Mouse (Mus musculus): ENCODE data around the gene AC124108.1. TPM values are rescaled to one million over a fixed set of nuclear protein-coding genes. Genes with fewer than 3 reads are reported as not detected.
A peak's percentile ranks its signal among the peaks of the same experiment; 100 is the strongest.

The AC124108.1 gene
- polyA plus RNA-seq, 1 experiment from 2014 or later: 0.02 TPM

- no peaks in the 10 kb centered on the region for H3K4me1 ChIP-seq (replicated peaks; ENCODE audit: control insufficient read depth, insufficient read depth)
- no peaks in the 10 kb centered on the region for H3K9me3 ChIP-seq (ENCODE audit: control insufficient read depth, low read length)
- 84% methylated on average over 4 of the region's 4 CpGs for WGBS
- H3K36me3 ChIP-seq (ENCODE audit: control insufficient read depth, insufficient read depth, low read length): no peaks in the 10 kb centered on the region
- H3K27me3 ChIP-seq (ENCODE audit: control insufficient read depth, insufficient read depth, low read length): no peaks in the 10 kb centered on the region
- TF ChIP-seq CTCF (IDR thresholded peaks at IDR 0.05; ENCODE audit: low read depth) (no peak), EP300 (optimal IDR thresholded peaks at IDR 0.05) (no peak)
- DNase-seq (ENCODE audit: low spot score): no peak
- no peak overlapping the region for H3K27ac ChIP-seq (replicated peaks)
- H3K9ac ChIP-seq (ENCODE audit: low read length): no peak overlapping the region
- no peak overlapping the region for H3K4me3 ChIP-seq (ENCODE audit: low read depth, low read length)
- H3K4me2 ChIP-seq (replicated peaks; ENCODE audit: low read depth): no peak overlapping the region
- no peak for ATAC-seq (ENCODE audit: low FRiP score, low TSS enrichment)
Measured at GRCm38 (mm10) chr1:132246641-132247040, 55.4 kb downstream of the AC124108.1 start.

DNA sequence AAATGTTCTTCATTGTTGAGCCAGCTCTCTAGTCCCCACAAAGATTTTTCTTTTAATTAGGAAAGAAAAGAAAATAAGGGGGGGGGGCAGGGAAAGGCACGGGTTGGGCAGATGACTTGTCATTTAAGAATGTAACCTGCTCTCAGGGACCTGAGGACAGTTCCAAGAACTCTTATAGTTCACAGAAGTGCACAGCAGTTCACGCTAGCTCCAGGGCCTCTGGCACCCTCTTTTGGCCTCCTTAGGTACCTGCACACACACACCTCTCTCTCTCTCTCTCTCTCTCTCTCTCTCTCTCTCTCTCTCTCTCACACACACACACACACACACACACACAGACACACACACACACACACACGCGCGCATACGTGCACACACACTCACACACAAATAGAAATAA, 63.2 kb downstream of the AC124108.1 start:
- TF ChIP-seq CTCF (IDR thresholded peaks at IDR 0.05; ENCODE audit: low read depth) (0 out of 2 replicates have a peak, but pooled peaks have one; percentile 19), EP300 (optimal IDR thresholded peaks at IDR 0.05) (no peak)
- H3K4me2 ChIP-seq (replicated peaks; ENCODE audit: low read depth): no peak overlapping the region
- no peaks in the 10 kb centered on the region for H3K9me3 ChIP-seq (ENCODE audit: control insufficient read depth, low read length)
- no peak overlapping the region for H3K27ac ChIP-seq (replicated peaks)
- WGBS: 75% methylated on average over 6 of the region's 6 CpGs
- DNase-seq (ENCODE audit: low spot score): no peak
- no peaks in the 10 kb centered on the region for H3K36me3 ChIP-seq (ENCODE audit: control insufficient read depth, insufficient read depth, low read length)
- no peak for ATAC-seq (ENCODE audit: low FRiP score, low TSS enrichment)
- H3K4me3 ChIP-seq (ENCODE audit: low read depth, low read length): no peak overlapping the region
- no peaks in the 10 kb centered on the region for H3K27me3 ChIP-seq (ENCODE audit: control insufficient read depth, insufficient read depth, low read length)
- H3K9ac ChIP-seq (ENCODE audit: low read length): no peak overlapping the region
- no peaks in the 10 kb centered on the region for H3K4me1 ChIP-seq (replicated peaks; ENCODE audit: control insufficient read depth, insufficient read depth)

MicroRNA genes within 50 kb of the gene (microRNA counts, 519-probe panel; counts per million panel counts)
- microRNA mmu-miR-135b: not detected

Small RNA genes within 50 kb of the gene (microRNA-seq; reads per million reads assigned to microRNA genes)
- gene Mir135b: 142 reads per million, percentile 48 among the genes with 10 or more reads in this experiment

Other genes with a start within 250 kb of the AC124108.1 start
- gene Slc45a3, start 228.5 kb upstream of the AC124108.1 start, polyA plus RNA-seq (2015; fragmentation: Nextera tagmentation; extraction: Ambion mirVana): 18.4 and 23.3 TPM in 2 replicates
- gene Elk4, start 183.8 kb upstream of the AC124108.1 start, polyA plus RNA-seq (2015; fragmentation: Nextera tagmentation; extraction: Ambion mirVana): 13.8 and 14.3 TPM in 2 replicates
- 16.7 TPM in 2 replicates for gene Mfsd4a, start 123.4 kb upstream of the AC124108.1 start, polyA plus RNA-seq (2015; fragmentation: Nextera tagmentation; extraction: Ambion mirVana)
- 9.7 and 14.5 TPM in 2 replicates for gene Cdk18, start 51.8 kb upstream of the AC124108.1 start, polyA plus RNA-seq (2015; fragmentation: Nextera tagmentation; extraction: Ambion mirVana)
- gene Lemd1, start within 50 bp of the AC124108.1 start, polyA plus RNA-seq (2015; fragmentation: Nextera tagmentation; extraction: Ambion mirVana): 0.30 and 0.42 TPM in 2 replicates
- 0.19 TPM in 1 of 2 replicates, not detected in the other for gene Gm10188, start 38.3 kb downstream of the AC124108.1 start, polyA plus RNA-seq (2015; fragmentation: Nextera tagmentation; extraction: Ambion mirVana)
- 0.31 and 0.34 TPM in 2 replicates for gene Klhdc8a, start 107.2 kb downstream of the AC124108.1 start, polyA plus RNA-seq (2015; fragmentation: Nextera tagmentation; extraction: Ambion mirVana)
- gene Nuak2, start 124.7 kb downstream of the AC124108.1 start, polyA plus RNA-seq (2015; fragmentation: Nextera tagmentation; extraction: Ambion mirVana): 4.5 and 6.2 TPM in 2 replicates
- 2.4 and 2.6 TPM in 2 replicates for gene Tmcc2, start 199.8 kb downstream of the AC124108.1 start, polyA plus RNA-seq (2015; fragmentation: Nextera tagmentation; extraction: Ambion mirVana)
- gene Dstyk, start 226.1 kb downstream of the AC124108.1 start, polyA plus RNA-seq (2015; fragmentation: Nextera tagmentation; extraction: Ambion mirVana): 5.2 and 5.5 TPM in 2 replicates

All from stomach, postnatal 0 days (tissue).